Mouse (Mus musculus) hindlimb bud, embryonic 11.5 days (tissue): ENCODE measurements around the gene Gpank1.
"Not testable (repeated sequence)": the region's sequence is repeated elsewhere in the genome, so short reads cannot be mapped to it uniquely, and the experiment has no call there.

ENCODE experiments used
- DNase-seq: peaks from one replicate; pipeline ENCODE4 v3.0.0-alpha.2; 2012; ENCODE audit warnings: low read depth, low spot score; ENCODE audit errors: extremely low spot score

Gpank1 gene

DNA sequence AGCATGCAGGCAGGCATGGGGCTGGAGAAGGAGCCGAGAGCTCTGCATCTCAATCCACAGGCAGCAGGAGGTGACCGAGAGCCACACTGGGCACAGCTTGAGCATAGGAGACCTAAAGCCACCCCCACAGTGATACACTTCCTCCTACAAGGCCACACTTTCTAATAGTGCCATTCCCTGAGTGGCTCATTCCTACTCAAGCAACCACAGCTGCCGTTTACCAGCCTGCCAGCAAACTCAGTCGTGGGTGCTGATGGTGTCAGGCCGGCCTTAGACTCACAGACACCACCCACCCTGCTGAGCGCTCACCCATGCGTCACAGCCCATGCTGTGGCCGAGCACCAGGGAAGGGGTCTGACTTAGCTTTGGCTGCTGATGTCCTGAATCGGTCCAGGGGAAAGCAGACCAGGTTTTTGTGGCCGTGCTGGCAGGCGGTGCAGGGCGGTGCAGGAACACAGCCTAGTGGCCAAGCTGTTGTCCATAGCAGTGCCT is 24.0 kb upstream of the Gpank1 start:
- DNase-seq, result no peak

- DNase-seq, result no peak
Observed at GRCm38 (mm10) chr17:35100196-35100765, 21.0 kb upstream of the Gpank1 start.

DNA sequence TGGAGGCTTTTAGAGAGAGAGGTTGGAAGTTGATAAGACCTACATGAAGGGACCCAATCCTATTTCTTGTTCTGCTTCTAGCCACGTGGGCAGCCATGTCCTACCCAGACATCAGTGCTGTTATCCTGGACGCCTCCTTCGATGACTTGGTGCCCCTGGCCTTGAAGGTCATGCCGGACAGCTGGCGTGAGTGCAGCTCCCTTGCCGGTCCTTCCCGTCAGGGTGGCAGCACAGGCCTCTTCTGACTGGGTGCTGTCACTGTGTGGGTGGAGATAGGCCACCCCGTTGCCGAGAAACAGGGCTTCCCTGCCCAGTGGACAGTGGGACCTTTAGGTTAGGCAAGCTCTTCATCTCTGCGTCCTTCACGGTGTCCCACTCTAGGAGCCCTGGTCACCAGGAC is 20.1 kb upstream of the Gpank1 start:
- DNase-seq, result no peak

GRCm38 (mm10) chr17:35102299-35102698 is 19.0 kb upstream of the Gpank1 start:
- no peak for DNase-seq

DNA sequence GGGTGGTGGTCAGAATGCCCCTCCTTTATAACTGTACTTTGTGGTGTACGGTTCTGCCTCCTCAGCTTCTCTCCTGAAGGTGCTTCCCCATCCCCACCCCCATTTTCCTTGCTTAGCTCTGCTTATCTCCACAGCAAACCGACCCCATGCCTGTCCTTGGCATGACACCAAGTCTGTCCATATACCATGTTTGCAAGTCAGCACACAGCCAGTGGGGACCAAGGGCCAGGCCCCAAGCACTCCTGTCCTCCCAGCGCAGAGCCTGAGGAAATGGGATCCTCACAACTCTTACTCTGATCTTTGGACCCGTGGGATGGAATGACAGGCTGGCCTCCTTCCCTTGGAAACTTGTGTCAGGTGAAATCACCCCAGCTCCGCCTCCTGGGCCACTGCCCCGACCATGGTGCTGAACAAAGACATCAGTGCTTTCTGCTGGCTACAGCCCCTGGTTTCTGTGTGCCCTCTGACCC is 18.0 kb upstream of the Gpank1 start:
- DNase-seq, result no peak

- DNase-seq, result no peak
Observed at GRCm38 (mm10) chr17:35104079-35104478, 17.2 kb upstream of the Gpank1 start.

DNA sequence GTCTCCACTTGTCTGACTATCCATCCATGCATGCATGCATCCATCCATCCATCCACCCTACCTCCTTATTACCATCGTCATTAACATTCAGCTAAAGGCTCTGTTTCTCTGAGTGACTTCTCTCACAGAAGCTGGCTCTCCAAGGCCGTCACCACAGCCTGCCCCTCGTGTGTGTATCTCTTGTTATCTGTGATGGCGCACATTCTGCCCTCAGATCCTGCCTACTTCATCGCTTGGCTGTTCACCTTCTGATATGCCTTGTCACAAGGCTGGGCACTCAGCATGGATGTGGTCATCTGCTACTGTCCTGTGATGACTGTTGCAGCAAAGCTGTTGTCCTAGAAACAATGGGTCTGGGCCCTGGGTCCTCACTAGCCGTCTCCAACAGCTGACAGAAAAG is 16.5 kb upstream of the Gpank1 start:
- DNase-seq, result no peak

- DNase-seq, result no peak
Observed at GRCm38 (mm10) chr17:35105740-35106389, 15.4 kb upstream of the Gpank1 start.

DNA sequence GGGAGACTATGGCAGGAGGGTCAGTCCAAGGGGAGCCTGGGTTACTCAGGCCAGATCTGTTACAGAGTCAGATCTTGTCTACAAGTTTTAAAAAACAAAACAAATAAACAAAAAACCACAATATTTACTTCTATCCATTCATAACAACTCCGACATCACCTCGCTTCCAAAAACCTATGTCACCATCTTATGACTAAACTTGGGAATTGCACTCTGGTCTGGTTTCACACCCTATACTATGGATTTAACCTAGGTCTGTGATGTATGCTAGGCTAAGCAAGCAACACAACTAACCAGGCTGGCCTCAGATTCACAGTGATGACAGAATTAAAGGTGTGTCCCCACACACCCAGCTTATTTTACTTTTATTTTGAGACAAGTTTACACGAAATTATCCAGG is 14.7 kb upstream of the Gpank1 start:
- DNase-seq, result no peak

DNA sequence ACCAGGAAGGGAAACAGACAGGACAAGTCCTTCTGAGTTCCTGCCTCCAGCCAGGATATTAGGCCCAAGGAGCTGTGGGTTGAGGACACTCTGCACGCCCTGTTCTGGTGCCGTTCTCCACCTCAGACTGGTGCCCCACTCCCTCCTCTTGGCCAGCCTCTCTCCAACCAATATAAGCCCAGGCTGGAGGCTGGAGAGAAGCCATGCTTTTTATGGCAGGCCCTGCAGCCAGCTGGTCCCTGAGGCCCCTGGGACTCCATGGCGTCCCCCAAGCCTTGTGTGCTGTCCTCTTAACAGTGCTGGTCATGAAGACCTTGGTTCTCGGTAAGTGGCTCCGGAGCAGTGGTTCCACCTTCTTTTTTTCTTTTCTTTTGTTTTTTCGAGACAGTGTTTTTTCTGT is 13.2 kb upstream of the Gpank1 start, which contains the start of gene Ly6g5c:
Gene Ly6g5c, plus strand, starts transcription at position 183 of the 400 bp plus-strand sequence.
- no peak for DNase-seq

DNA sequence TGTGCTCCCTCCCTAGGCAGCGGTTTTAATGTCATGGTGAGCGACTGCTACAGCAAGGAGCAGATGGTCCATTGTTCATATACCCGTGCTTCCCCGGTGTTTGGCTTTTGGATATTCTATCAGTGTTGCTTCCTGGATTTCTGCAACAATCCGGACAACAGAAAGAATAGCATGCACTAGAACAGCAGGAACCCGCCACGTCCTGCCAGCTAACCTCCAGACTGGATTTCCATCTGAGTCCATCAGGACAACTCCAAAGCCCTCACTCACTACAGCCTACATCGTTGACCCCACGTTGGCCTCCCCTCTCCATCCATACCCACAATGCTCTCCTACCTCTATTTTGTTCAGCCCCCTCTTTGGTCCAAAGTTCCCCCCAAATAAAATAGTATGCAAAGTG is 9.5 kb upstream of the Gpank1 start:
- no peak for DNase-seq

GRCm38 (mm10) chr17:35115046-35116019 is 5.9 kb upstream of the Gpank1 start, which contains the start of gene Ly6g5b:
Ly6g5b (minus strand) TSS chr17:35115428.
- no peak for DNase-seq

GRCm38 (mm10) chr17:35120745-35121142 is 511 bp upstream of the Gpank1 start:
- DNase-seq, result no peak

DNA sequence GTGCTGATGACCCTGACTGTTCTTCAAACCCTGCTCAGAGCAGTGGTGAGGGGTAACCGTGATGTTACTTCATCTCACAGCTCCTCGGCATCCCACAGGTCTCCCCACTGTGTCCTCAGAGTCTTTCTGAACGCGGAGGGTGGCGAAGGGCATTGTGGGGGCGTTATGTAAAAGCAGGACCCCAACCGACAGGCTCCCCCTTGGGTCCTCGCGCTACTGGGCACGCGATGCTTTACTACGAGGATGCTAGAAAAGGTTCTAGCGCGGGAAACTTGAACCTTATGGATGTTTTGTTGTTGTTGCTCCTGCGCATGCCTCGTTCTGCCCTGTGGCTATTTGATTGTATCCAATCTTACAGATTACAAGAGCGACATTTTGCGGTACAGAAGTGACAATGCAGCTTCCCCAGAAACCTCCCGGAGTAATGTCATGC is 632 bp downstream of the Gpank1 start, which contains the start of gene Csnk2b:
Gene Csnk2b, minus strand, starts transcription at position 183 of the 433 bp plus-strand sequence.
- peak; percentile 33 for DNase-seq

DNA sequence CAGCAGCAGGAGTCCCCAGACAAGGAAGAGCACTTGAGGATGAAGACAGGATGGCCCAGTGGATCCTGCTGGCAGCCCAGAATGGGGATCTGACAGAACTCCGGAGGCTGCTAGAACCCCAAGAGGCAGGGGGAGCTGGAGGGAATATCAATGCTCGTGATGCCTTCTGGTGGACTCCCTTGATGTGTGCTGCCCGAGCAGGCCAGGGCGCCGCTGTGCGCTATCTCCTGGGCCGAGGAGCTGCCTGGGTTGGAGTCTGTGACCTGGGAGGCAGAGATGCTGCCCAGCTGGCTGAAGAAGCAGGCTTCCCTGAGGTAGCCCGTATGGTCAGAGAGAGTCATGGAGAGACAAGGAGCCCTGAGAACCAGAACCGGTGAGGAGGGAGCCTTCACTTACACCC is 2.0 kb downstream of the Gpank1 start:
- DNase-seq, result not testable (repeated sequence)

DNA sequence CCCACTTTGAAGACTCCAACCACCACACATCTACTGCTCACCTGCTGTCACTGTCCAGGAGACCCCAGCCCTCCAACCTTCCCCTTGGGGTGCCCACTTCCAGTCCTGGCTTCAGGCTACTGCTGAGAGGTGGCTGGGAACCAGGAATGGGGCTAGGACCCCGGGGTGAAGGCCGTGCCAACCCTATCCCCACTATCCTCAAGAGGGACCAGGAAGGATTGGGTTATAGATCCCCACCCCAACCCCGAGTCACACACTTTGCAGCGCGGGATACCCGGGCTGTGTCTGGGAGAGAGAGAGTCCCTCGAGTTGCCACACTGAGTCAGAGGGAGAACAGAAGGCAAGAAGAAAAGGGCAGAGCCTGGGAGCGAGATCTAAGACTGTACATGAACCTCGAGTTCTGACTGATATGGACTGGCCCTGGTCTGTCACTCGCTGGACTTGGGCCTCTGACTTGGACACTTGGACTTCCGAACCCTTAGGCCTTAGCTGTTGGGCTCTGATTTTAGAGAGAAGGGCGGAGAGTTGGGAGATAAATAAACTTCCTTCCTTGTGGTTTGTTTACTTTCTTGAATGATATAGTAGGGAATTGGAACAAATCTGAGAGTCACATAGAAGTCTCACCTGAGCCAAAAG is 3.1 kb downstream of the Gpank1 start:
- not testable (repeated sequence) for DNase-seq

- no peak for DNase-seq
Observed at GRCm38 (mm10) chr17:35125081-35125480, 3.8 kb downstream of the Gpank1 start.

- DNase-seq, result no peak
Observed at GRCm38 (mm10) chr17:35125578-35125977, 4.3 kb downstream of the Gpank1 start.

DNA sequence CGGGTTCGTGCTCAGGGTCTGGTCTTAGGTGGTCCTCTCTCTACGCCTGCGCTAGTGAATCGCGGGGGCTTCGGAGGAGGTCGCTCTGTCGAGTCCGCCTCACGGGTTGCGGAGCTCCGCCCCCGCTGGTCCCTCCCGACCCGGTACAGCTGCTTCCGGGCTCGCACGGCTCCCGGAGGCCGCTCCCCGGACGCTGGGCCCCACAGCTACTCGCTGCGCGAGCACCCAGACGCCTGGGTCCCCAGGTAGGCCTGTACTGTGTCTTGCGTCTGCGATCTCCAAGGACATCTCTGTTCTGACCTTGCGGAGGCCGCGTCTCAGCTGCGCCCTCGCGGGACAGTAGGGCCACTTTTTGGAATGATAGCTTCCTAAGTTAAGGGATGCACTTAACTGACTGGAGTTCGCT is 5.0 kb downstream of the Gpank1 start, which contains the start of gene D17H6S53E:
Gene D17H6S53E, plus strand, starts transcription at position 168 of the 406 bp plus-strand sequence.
- no peak for DNase-seq

DNA sequence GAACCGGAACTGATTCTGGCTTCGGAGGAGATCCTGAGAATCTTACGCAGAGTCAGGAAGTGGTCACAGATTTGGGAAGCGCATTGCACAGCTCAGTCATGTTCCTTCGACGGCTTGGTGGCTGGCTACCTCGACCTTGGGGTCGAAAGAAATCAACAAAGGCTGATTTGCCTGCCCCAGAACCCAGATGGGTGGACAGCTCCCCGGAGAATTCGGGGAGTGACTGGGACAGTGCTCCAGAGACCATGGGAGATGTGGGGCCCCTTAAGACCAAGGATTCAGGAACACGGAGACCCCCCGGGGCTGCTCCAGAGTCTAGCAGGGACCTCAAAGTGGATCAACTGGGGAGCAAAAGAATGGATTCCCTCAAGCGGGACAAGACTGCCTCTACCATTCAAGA is 5.8 kb downstream of the Gpank1 start:
- no peak for DNase-seq

GRCm38 (mm10) chr17:35128996-35129395 is 7.7 kb downstream of the Gpank1 start:
- DNase-seq, result no peak
